Mouse (Mus musculus): ENCODE data around the gene Hsd3b7. TPM values are rescaled to one million over a fixed set of nuclear protein-coding genes. Genes with fewer than 3 reads are reported as not detected.

Gene Hsd3b7
- total RNA-seq, 2 experiments from 2014 or later: 5.9 to 6.6 TPM

Other genes starting within 250 kb of the Hsd3b7 start
- 1 to 10 TPM in 1 of 2 experiments, under 1 TPM in 1; 0.94 to 2.2 TPM for gene Tmem265, start 239.2 kb upstream of the Hsd3b7 start, total RNA-seq (2021)
- gene Phkg2, start 227.3 kb upstream of the Hsd3b7 start, total RNA-seq (2021): 10 to 100 TPM; 79.5 to 83.7 TPM
- 10 to 100 TPM in 1 of 2 experiments, 1 to 10 TPM in 1; 9.3 to 12.4 TPM for gene Ccdc189, start 212.0 kb upstream of the Hsd3b7 start, total RNA-seq (2021)
- gene Rnf40, start 211.8 kb upstream of the Hsd3b7 start, total RNA-seq (2021): 10 to 100 TPM; 69.9 to 72.1 TPM
- gene Zfp629, start 184.8 kb upstream of the Hsd3b7 start, total RNA-seq (2021): 10 to 100 TPM; 21.3 to 22.6 TPM
- gene Bcl7c, start 91.7 kb upstream of the Hsd3b7 start, total RNA-seq (2021): 10 to 100 TPM; 30.3 to 38.0 TPM
- 1 to 10 TPM; 3.2 to 5.4 TPM for gene Ctf1, start 87.9 kb upstream of the Hsd3b7 start, total RNA-seq (2021)
- not detected for gene Ctf2, start 68.4 kb upstream of the Hsd3b7 start, total RNA-seq (2021)
- 10 to 100 TPM; 73.0 to 73.5 TPM for gene Fbxl19, start 56.1 kb upstream of the Hsd3b7 start, total RNA-seq (2021)
- 10 to 100 TPM; 22.4 to 22.7 TPM for gene Orai3, start 30.8 kb upstream of the Hsd3b7 start, total RNA-seq (2021)
- 10 to 100 TPM; 38.2 to 41.8 TPM for gene Setd1a, start 23.9 kb upstream of the Hsd3b7 start, total RNA-seq (2021)
- gene Gm49388, start 15.0 kb upstream of the Hsd3b7 start, total RNA-seq (2021): 1 to 10 TPM; 4.1 to 4.7 TPM
- gene Stx4a, start 23.7 kb downstream of the Hsd3b7 start, total RNA-seq (2021): 10 to 100 TPM; 51.4 to 59.6 TPM
- 100 to 1,000 TPM; 341 to 360 TPM for gene Stx1b, start 23.9 kb downstream of the Hsd3b7 start, total RNA-seq (2021)
- gene Zfp646, start 75.6 kb downstream of the Hsd3b7 start, total RNA-seq (2021): 10 to 100 TPM; 28.1 to 29.0 TPM
- gene Zfp668, start 76.2 kb downstream of the Hsd3b7 start, total RNA-seq (2021): 10 to 100 TPM; 22.4 to 23.9 TPM
- gene Prss53, start 90.4 kb downstream of the Hsd3b7 start, total RNA-seq (2021): 1 to 10 TPM in 1 of 2 experiments, under 1 TPM in 1; 0.98 to 1.4 TPM
- gene Gm21974, start 94.8 kb downstream of the Hsd3b7 start, total RNA-seq (2021): not detected
- gene Vkorc1, start 95.0 kb downstream of the Hsd3b7 start, total RNA-seq (2021): 10 to 100 TPM; 20.2 to 24.7 TPM
- gene Bckdk, start 103.5 kb downstream of the Hsd3b7 start, total RNA-seq (2021): 10 to 100 TPM; 38.5 to 48.9 TPM
- 10 to 100 TPM; 24.0 to 30.0 TPM for gene Kat8, start 111.9 kb downstream of the Hsd3b7 start, total RNA-seq (2021)
- under 1 TPM in 1 of 2 experiments, not detected in 1; 0.60 TPM for gene Prss8, start 129.5 kb downstream of the Hsd3b7 start, total RNA-seq (2021)
- gene Prss36, start 146.1 kb downstream of the Hsd3b7 start, total RNA-seq (2021): 10 to 100 TPM; 12.2 to 12.4 TPM
- 100 to 1,000 TPM; 328 to 375 TPM for gene Fus, start 166.9 kb downstream of the Hsd3b7 start, total RNA-seq (2021)
- 1 to 10 TPM; 1.5 to 4.3 TPM for gene Pycard, start 193.3 kb downstream of the Hsd3b7 start, total RNA-seq (2021)
- under 1 TPM; 0.25 to 0.36 TPM for gene Trim72, start 203.3 kb downstream of the Hsd3b7 start, total RNA-seq (2021)